Mouse (Mus musculus) layer of hippocampus, adult 11-12 months (tissue): Measurements from ENCODE around the gene Mras.

Source experiments
- DNase-seq: peaks from one replicate; pipeline ENCODE4 v3.0.0; 2022; ENCODE audit warnings: low spot score

Mras gene

GRCm38 (mm10) chr9:99437031-99437764 is at the start of gene Mras:
Gene Mras, minus strand, starts transcription at chr9:99437381.
- no peak for DNase-seq

- no peak for DNase-seq
Observed at GRCm38 (mm10) chr9:99485144-99485543, 48.0 kb upstream of the Mras start.

GRCm38 (mm10) chr9:99484632-99485031 is 47.5 kb upstream of the Mras start:
- no peak for DNase-seq

- no peak for DNase-seq
Observed at GRCm38 (mm10) chr9:99483191-99483590, 46.0 kb upstream of the Mras start.

GRCm38 (mm10) chr9:99480764-99481163 is 43.6 kb upstream of the Mras start:
- no peak for DNase-seq

- DNase-seq, result peak; percentile 40
Observed at GRCm38 (mm10) chr9:99479181-99479711, 42.1 kb upstream of the Mras start.

- no peak for DNase-seq
Observed at GRCm38 (mm10) chr9:99471334-99471733, 34.2 kb upstream of the Mras start.

GRCm38 (mm10) chr9:99470347-99471092 is 33.3 kb upstream of the Mras start:
- DNase-seq, result no peak

- peak; percentile 19 for DNase-seq
Observed at GRCm38 (mm10) chr9:99469681-99470273, 32.6 kb upstream of the Mras start.

GRCm38 (mm10) chr9:99468572-99468971 is 31.4 kb upstream of the Mras start:
- no peak for DNase-seq

GRCm38 (mm10) chr9:99464876-99465275 is 27.7 kb upstream of the Mras start:
- no peak for DNase-seq

- DNase-seq, result no peak
Observed at GRCm38 (mm10) chr9:99459730-99460129, 22.5 kb upstream of the Mras start.

GRCm38 (mm10) chr9:99458529-99459208 is 21.5 kb upstream of the Mras start:
- peak; percentile 56 for DNase-seq

GRCm38 (mm10) chr9:99454211-99454610 is 17.0 kb upstream of the Mras start:
- no peak for DNase-seq

- no peak for DNase-seq
Observed at GRCm38 (mm10) chr9:99451161-99451560, 14.0 kb upstream of the Mras start, which contains the start of gene Nme9. Gene Nme9, plus strand, starts transcription at chr9:99451475.

GRCm38 (mm10) chr9:99449886-99450647 is 12.9 kb upstream of the Mras start:
- DNase-seq, result no peak

- peak; percentile 46 for DNase-seq
Observed at GRCm38 (mm10) chr9:99447323-99447722, 10.1 kb upstream of the Mras start.

- DNase-seq, result no peak
Observed at GRCm38 (mm10) chr9:99446259-99446658, 9.1 kb upstream of the Mras start.

- no peak for DNase-seq
Observed at GRCm38 (mm10) chr9:99444590-99445178, 7.5 kb upstream of the Mras start.

GRCm38 (mm10) chr9:99441647-99442433 is 4.7 kb upstream of the Mras start:
- DNase-seq, result no peak
